Mouse (Mus musculus) adrenal gland (tissue): ENCODE data around the gene Erich6.

Experiments
- intact Hi-C: fragments of 180-260 bp; cut with DNase I; formaldehyde crosslinking; loops from one replicate; pipeline ENCODE4 v1.15.1; 2025
- long read RNA-seq, 2 experiments: library from polyadenylated mRNA; unstranded; transcript quantifications; one replicate each; pipeline ENCODE4 v2.0.0; 2020; ENCODE audit warnings: borderline replicate concordance in 1 of 2; ENCODE audit not compliant: insufficient replicate concordance in 1 of 2

Erich6 gene
- long read RNA-seq, experiment 1, partial matches to known transcripts, result 0 of 1 reads
- long read RNA-seq, experiment 1, other reads (novel, unspliced or antisense), result 1 of 1 reads
- long read RNA-seq, experiment 2, partial matches to known transcripts, result 0 of 1 reads
- long read RNA-seq, experiment 2, other reads (novel, unspliced or antisense), result 1 of 1 reads

DNA sequence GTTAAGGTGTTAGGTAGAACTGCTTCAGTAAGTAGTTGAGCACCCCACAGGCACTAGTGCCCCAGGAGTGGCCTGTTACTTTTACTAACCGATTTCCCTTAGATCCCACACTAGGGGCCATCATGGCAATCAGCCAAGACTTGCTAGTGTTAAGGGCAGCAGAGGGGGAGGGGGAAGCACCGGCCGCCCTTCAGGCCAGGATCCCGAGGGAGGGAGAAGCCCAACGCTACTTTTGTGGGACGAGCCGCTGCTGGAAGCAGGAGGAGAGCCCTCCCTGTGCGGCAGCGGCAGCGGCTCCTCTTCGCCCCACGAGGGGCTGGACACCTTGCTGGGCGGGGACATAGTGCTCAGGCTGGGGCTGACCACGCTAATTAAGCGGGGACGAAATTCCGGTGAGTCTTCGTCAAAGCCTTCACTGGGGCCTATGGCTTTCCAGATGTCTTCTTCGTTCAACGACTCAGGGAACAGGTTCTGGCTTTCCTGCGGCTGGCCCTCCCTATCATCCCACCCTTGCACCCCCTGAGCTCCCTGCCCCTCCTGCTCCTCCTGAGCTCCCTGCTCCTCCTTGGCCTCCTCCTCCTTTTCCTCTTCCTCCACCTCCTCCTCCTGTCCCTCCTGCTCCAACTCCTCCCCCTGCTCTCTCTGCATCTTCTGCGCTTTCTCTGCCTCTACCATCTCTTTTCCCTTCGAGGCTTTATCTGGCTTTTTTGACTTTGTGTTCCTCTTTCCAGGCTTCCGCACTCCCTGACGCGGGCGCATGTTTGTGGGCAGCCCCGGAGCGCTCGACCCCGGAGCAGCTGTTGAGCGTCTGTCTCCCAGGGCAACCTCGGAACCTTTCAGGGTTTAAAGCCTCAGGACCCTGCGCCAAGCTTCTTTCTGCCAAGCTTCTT, at the start of gene Erich6:
TSS of gene Erich6 (minus strand) at position 802 of the 890 bp plus-strand sequence.
- intact Hi-C loops, result no loop called here

DNA sequence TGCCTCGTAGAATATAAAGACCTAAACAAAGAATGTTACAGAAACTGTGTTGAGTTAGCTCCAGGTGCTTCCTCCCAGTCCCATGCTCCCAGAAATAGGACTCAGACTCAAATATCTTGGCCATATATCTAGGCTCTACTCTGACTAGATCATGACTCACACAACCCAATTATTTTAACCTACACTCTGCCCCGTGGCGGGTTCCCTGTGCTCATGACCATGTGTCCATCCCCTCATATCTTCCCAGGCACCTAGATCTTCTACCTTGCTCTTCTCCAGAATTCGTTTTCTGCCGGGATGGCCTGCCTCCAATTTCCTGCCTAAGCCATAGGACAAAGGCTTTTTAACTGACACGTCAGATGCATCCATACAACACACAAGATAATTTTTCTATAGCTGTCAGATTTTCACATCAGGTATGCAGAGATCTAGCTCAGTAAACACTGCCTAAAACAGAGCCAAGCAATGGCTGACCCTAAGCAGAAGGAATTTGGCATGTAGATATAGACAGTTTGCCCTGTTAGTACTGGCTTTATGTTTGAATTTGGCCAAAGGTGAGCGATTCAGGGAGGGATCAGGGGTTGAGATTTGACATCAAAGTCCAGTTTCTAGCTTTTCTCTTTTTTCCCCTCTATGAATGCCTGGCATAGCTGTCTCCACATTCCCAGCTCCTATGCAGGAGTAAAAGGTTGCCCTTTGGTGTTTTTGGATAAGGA, 49.4 kb upstream of the Erich6 start:
- intact Hi-C loops, result no loop called here

DNA sequence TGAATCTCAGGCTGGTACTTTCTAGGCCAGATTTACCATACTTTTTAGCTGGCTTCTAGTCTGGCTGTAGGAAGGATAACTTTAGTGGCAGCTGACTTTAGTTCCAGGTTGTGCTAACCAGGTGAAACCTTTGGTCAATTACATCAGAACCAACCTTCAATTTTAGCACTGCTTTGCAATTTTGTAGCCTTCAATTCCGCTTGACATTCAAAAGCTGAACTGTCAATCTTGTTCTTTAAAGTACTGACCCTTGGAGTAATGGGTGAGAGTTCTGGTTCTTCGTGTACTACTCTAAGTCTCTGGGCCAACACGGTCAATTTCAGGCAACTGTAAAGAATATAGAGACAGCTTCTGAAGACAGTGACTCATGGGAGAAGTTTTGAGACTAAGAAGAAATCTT, 48.4 kb upstream of the Erich6 start:
- intact Hi-C loops, result no loop called here

DNA sequence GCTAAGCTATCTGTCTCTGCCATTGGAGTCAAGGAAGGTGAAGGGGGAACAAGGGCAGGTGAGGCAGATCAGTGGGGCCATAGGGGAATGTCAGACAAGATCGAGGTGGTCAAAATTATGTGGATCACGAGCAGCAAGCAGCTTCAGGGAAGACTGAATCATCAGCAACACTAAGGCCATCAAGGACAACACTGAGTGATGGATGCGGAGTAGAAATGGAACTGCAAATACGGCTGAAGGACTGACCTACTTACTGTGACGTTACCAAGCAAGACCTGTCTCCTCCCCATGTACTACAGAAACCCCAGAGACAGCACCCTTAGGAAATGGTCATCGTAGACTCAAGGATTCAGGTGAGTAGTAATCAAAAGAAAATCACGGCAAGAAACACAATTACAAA, 46.3 kb upstream of the Erich6 start:
- intact Hi-C loops, result no loop called here

DNA sequence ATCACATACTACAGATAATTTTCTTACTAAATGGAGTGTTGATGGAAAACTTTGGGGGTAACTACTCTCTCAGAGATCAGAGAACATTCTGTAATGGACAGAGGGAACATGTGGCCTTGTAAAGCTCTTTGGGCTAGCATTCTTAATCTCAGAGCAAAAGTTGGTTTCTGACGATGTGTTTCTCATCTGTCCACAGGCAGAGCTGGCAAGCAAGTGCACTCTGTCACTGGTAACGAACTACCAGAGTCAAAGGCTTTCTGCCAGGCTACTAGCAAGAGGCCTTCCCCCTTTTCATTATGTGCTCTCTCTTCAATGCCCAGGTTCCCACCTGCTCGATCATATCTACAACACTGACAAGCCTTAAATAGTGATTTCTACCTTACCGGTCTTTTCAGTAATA, 45.3 kb upstream of the Erich6 start:
- intact Hi-C loops, result no loop called here

DNA sequence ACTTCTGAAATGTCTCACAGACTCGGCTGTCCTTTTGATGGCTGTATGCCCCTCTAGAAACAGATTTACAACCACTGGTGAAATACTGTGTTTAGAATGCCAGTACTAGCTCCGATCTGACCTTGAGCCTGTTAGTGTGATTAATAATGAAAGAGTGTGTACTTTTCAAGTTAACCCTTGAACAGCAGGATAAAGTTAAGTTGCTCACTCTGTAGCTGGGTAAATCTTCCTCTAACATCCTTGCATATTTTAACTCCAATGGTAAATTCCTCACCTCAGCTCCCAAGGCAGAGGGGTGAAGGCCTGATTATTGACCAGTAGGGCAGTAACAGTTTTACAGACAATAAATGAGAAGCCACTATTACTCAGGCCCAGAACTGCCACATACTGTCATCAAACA, 44.8 kb upstream of the Erich6 start:
- intact Hi-C loops, result no loop called here

DNA sequence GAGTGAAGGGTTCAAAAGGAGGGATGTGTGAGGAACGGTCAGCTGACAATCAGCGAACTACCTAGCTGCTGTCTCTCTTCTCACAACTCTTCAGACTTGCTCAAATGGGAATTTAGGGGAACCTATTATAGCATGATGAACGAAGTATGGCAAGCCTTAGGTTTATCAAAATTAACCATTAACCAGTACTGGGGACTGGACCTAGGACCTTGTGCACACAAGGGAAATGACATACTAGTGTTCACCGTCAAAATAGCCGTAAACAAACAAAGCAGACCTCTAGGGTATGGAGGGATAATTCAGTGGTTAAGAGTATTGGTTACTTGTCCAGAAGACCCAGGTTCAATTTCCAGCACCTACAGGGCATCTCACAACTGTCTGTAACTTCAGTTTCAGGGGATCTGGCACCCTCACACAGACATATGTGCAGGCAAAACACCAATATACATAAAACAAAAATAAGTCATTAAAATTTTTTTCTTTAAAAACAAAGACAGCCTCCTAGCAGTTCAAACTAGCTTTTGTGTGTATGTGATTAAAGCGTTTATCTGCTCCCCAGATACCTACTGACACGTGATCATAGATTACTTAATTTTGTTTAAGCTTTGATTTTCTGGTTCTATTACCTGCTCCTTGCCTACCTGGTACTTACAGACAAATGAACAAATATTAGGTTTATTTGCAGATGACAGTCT, 44.1 kb upstream of the Erich6 start:
- intact Hi-C loops, result no loop called here

DNA sequence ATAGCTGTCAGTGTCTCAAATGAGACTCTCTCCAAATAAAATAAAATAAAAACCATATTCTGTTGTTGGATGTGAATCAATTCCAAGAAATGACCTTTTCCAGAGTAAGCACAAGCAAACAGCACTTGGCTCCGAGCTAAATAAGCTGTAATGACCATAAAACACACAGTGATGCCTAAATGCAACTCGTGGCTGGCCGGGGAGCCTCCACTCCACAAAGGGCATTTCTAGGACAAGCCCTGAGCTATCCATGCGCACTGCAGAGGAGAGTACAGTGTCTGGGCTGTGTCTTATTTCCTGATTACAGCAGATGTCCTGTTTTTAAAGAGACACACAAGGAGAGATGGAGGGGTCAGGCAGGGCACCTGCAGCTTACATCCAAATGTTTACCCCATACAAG, 43.0 kb upstream of the Erich6 start:
- intact Hi-C loops, result no loop called here

DNA sequence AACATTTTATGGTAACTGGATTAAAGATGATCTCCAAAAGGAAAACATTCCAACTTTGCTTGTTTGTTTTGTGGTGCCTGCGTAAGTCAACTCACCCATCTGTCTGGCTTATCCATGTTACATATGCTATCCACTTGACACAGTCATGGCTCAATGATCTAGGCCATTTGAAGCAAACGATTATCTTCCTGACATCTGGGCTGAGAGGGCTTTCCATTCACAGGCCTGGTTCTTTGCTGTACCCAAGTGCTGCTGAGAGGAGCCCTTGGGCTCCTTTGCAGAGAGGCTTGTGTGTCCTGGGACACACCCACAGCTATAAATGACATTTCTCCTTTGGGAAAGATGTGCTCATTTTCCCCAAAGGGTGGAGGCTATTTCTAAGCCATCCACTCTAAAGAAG, 41.9 kb upstream of the Erich6 start:
- intact Hi-C loops, result no loop called here

DNA sequence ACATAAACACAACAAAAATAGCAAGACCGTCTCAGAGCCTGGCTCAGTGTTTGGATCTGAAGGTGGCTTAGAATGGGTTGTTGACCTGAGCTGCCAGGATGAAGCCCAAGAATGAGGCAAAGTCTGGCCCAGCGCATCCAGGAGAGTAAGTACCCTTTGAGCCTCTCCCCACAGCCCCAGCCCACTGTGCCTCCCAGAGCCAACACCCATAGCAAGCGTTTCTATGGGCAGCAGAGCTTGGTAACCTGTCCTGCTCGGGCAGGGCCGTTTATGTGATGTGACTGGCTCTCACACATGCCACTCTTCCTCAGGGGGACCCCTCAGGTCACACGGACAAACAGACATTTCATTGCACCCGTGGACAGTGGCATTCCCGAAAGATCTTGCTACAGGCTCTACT, 41.4 kb upstream of the Erich6 start:
- intact Hi-C loops, result no loop called here

DNA sequence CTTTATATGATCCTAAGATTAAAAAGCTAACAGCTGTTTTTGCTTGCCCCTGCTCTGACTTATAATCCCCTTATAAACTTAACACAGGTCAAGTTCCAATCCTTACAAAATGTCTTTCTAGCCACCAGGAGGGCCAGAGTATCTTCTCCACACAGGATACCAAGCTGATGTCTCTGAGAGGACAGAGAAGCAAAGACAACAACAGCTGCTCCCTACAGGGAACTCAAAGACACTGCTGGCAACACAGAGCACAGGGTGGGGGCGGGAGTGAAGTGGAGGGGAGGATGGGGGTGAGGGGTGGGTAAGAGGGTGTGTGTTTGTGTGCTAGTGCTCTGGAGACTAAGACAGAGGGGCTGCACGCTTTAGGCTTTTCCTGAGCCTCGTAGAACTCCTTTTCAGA, 40.6 kb upstream of the Erich6 start:
- intact Hi-C loops, result no loop called here

DNA sequence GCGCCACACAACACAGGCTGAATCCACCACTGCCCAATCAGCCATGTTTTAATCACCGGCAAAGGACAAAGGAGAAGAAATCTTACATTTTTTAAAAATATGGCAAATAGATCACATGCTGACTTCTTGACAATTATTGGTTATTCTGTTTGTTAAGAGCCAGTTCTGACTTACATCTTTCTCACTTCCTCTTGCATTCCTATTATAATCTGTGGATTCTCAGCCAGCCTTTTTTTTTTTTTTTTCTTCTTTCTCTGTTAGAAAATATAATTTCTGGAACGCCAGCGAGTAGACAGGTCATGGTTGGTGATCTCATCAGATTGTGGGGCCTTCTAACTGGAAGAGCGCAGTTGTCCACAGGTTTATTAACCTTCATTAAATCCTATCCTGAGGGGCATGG, 36.3 kb upstream of the Erich6 start:
- intact Hi-C loops, result no loop called here

DNA sequence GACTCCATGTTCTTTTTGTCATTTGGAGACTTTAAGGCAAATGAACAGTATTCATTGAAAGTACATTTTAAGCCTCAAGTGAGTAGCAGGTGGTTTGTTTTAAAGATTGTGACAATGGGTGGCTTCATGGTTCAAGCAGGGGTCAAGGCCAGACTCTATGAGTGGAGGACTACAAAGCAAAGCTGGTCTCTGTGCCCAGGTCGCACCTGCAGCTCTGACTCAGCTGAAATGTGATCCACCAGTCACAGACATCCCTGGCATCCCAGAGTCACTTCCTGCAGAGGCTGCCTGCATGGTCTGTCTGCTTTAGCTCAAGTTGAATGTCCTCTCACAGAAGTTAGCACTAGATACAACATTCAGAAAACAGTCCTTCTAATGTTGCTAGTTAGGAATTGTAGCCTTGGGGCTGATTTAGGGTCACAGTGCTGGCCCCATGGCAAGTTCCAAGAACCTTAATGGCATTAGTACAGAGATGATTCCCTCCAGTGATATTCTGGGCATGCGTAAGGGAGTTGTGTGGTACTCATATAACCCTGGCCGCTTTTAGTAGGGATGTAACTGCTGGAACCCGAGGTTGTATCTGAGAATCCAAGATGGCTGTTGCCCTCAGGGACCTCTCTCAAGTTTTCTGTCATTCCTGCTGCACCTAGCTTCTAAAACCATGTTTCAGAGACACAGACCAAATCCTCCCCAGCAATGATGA, 35.6 kb upstream of the Erich6 start:
- intact Hi-C loops, result no loop called here

DNA sequence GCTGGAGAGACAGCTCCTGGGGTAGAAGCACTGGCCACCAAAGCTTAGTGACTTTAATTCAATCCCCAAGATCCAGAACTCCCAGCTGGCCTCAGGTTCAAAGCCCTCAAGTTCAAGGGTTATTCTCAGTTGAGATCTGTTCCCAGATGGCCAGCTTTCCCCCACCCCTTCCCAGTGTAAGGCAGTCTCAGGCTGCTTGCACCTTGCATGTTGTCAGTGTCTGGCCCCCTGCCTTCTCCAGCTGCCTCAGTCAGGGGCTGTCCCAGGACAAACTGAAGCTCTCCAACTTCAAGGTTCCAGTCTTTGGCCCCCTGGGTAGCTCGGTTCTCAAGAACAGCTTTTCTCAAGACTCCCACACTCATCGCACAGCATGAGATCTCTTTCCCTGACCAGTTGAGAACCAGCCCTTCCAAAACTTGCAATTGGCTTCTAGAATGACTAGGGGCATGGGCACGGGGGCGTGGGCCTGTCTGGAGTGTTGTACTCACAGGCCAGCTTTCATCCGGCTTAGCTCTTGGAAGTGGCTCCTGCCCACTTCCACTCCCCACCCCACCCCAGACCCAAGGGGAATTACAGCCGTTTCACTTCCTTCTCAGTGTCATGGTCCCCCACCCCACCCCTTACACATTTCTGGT, 34.7 kb upstream of the Erich6 start:
- intact Hi-C loops, result no loop called here

DNA sequence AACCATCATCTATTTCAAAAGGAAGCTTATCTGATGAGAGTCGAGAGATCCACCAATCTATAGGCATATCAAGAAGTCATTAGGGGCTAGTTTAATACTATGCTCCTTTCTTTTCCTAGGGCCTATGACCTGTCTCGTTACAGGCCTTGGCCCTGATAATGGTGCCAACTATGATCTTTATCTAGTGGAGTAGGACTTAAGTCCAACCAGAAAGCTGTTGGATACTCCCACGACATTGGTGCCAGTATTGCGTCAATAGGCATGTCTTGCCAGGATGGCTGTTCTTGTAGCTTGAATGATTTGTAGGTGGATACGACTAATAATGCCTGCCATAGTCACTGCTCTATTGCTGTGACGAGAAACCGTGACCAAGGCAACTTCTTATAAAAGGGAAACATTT, 27.0 kb upstream of the Erich6 start:
- intact Hi-C loops, result no loop called here

DNA sequence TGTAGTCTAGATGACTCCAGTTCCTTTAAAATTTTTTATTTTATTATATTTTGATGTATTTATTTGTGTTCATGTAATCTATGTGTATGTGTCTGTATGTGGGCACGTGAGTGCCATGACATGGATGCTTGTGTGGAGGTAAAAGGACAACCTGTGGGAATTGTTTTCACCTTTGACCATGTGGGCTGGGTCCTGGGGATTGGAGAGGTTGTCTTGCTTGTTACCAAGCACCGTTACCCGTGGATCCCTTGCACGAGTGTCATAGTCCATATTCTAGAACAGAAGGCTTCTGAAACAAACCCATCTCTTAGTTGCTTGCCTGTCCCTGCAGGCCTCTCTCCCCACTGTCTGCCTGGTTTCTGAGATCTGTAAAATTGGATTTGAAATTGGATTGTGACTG, 23.6 kb upstream of the Erich6 start:
- intact Hi-C loops, result no loop called here

DNA sequence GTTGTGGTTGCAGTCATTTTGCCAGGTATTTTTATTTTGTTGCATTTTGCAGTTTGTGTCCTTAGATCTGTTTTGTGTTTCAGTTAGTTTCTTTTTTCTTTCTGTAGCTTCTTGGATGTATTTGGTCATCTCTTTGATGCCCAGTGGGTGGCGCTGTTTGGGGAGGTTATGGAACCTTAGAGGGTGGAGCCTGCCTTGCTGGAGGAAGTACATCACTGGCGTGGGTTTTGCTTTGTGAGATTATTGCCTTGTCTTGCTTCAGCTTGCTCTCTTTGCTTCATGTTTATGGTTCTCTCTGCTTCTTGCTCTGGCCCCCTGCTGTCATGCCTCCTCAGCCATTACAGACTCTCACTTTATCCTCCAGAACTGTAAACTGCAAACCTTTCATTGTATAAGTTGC, 20.3 kb upstream of the Erich6 start:
- intact Hi-C loops, result loop anchor here (5.0 kb wide), 2 partner anchors 35 to 70 kb away; partner anchors contain the start of gene Siah2

DNA sequence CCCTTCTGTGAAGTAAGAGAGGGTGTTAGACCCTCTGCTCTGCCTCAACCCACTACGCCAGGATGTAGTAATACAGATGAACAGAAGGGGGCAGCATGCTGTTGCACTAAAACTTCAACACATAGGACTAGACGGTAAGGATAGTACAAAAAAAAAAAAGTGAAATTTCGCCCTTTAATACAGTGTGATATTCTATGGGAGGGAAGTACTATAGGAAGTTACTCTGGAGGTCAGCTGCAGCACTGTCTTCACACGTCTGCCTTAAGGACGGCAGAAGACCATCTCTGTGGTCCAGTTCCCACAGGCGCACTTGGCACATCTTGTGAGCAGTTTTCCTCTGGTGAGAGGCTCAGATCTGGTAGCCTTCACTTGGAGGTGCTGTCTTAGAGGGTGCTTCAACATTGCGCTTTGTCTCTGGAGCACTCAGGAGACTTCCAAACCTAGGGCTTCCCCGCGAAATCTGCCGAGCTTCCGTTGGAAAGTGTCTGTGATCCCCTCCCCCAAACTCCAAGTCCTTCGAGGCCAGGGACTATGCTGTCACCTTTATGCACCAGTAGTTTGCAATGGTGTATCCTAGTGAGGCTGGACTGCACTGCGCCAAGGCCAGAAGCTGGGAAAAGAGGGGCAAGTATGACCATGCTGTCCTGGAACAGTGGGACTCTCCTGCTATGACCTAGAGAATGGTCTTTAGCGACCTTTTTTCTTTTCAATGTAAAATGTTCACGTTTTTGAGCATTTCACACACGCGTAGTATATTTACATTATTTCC, 18.5 kb upstream of the Erich6 start:
- intact Hi-C loops, result loop anchor here (1.0 to 5.0 kb wide), 3 partner anchors 37 to 129 kb away; partner anchors contain the start of gene Siah2

DNA sequence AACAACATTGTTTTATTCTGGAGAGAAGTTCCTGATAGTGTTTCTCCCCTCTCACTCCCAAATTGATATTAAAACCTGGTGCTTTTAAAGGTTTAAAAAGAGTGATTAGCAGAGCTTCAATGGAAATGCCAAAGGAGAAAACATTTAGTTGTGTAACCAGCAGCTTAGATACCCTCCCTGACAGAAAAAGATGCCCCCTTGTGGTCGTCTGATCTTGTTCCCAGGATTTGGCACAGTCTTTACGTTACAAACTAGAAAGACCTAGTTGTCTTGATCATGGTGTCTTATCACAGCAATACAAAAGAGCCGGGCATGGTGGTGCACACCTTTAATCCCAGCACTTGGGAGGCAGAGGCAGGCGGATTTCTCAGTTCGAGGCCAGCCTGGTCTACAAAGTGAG, 16.9 kb upstream of the Erich6 start:
- intact Hi-C loops, result loop anchor here (5.0 kb wide), 1 partner anchor 142 kb away; no protein-coding TSS in a partner anchor

DNA sequence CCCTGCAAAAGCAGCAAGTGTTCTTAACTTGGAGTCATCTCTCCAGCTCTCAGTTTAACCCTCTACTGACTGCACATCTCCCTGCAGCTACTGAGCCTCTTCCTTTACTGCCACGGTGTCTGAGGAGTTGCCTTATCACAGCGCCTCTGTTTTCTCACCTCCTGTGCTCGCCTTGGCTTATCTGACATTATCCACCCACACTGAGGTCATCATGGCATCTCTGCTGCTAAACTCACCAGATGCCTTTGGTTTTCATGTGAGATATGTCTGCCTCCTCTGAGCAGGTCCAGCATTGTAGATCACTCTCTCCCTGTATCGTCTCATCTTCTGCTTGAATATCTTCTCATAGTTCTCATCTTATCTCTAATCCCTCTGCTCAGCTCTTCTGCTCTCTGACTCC, 13.3 kb upstream of the Erich6 start:
- intact Hi-C loops, result loop anchor here (5.0 kb wide), 1 partner anchor 138 kb away; no protein-coding TSS in a partner anchor
